Mouse (Mus musculus) testis, adult 2 months (tissue): ENCODE results near the gene Gsc2.

Experiments
- CTCF ChIP-seq: fragments of 200-500 bp; IDR thresholded peaks from 2 replicates; pipeline ENCODE4 v1.5.1; 2012; ENCODE audit warnings: low read depth, mild to moderate bottlenecking, inconsistent platforms, low read length, moderate library complexity; ENCODE audit not compliant: control insufficient read depth, insufficient read depth, insufficient replicate concordance
- POLR2A ChIP-seq: fragments of 200-500 bp; IDR thresholded peaks from 2 replicates; pipeline ENCODE4 v1.6.1; 2012; ENCODE audit warnings: low read depth, mild to moderate bottlenecking, inconsistent platforms, low read length, moderate library complexity; ENCODE audit not compliant: control insufficient read depth

DNA sequence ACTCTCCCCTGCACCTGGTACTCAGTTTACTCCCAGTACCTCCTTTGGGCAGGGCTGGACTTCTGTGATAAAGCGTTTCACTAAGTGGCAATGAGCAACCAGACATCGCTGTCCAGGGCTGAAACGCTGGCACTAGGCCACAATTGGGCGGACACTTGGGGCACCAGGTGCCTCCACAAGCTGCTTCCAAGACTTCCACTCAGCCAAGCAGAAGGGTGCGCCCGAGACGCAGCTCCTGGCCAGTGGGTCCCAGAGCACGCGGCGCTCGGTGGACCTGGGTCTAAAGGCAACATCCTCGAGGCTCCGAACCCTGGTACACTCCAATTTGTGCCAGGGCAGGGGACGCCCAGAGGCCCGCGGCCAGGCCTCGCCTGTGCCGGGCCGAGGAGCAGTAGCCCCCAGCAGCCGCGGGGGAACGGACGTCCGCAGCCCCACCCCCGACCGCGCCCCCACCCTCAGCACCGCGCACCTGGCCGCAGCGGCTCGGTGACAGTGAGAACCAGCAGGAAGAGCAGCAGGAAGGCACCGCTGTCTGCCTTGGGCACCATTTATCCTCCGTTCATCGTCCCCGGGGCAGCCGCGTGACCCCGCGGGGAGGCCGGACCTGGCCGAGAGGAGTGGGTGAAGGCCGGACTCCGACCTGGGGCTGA is 23.8 kb downstream of the Gsc2 start:
- TF ChIP-seq CTCF = no peak
- no peak for TF ChIP-seq POLR2A
